Mouse (Mus musculus): ENCODE data around the gene Abcc4. TPM values are rescaled to one million over a fixed set of nuclear protein-coding genes. Genes with fewer than 3 reads are reported as not detected.
A peak's percentile ranks its signal among the peaks of the same experiment; 100 is the strongest.

The Abcc4 gene
- total and polyA plus RNA-seq, 2 experiments: 0.89 to 3.0 TPM

GRCm38 (mm10) chr14:118709736-118710135, 3.7 kb upstream of the Abcc4 start:
- H3K27me3 ChIP-seq (ENCODE audit: control insufficient read depth, insufficient read depth, low read length): no peaks in the 10 kb centered on the region

GRCm38 (mm10) chr14:118708126-118708525, 2.1 kb upstream of the Abcc4 start:
- Histone ChIP-seq H3K27me3 (ENCODE audit: control insufficient read depth, insufficient read depth, low read length) (no peaks in the 10 kb centered on the region), H3K4me3 (ENCODE audit: insufficient read depth, low read depth, low read length) (no peak overlapping the region), H3K9ac (ENCODE audit: low read depth, low read length) (no peak overlapping the region), H3K79me2 (ENCODE audit: control insufficient read depth, insufficient read depth, low read length) (no peaks in the 10 kb centered on the region), H3K27ac (replicated peaks; ENCODE audit: insufficient read depth, low read depth, low read length) (no peak overlapping the region), H3K36me3 (ENCODE audit: control insufficient read depth, insufficient read depth, low read length) (no peaks in the 10 kb centered on the region), H3K4me1 (ENCODE audit: control insufficient read depth, insufficient read depth, low read length) (peaks cover 9% of the 10 kb centered on the region)
- no peak for TF ChIP-seq CTCF (IDR thresholded peaks at IDR 0.05; ENCODE audit: low read depth, low read length)
- TF ChIP-seq POLR2A (IDR thresholded peaks at IDR 0.05; ENCODE audit: extremely low read depth, insufficient read depth, low read length): no peak
- 77% methylated on average over 5 of the region's 5 CpGs for WGBS
- DNase-seq (ENCODE audit: extremely low read depth, low read depth, low spot score): peak; percentile 64

More at GRCm38 (mm10) chr14:118709736-118710135, 3.7 kb upstream of the Abcc4 start:
- Histone ChIP-seq H3K4me3 (ENCODE audit: insufficient read depth, low read depth, low read length) (no peak overlapping the region), H3K36me3 (ENCODE audit: control insufficient read depth, insufficient read depth, low read length) (no peaks in the 10 kb centered on the region), H3K4me1 (ENCODE audit: control insufficient read depth, insufficient read depth, low read length) (peaks cover 16% of the 10 kb centered on the region), H3K9ac (ENCODE audit: low read depth, low read length) (no peak overlapping the region), H3K27ac (replicated peaks; ENCODE audit: insufficient read depth, low read depth, low read length) (no peak overlapping the region), H3K79me2 (ENCODE audit: control insufficient read depth, insufficient read depth, low read length) (no peaks in the 10 kb centered on the region)
- peak; percentile 82 for DNase-seq (ENCODE audit: extremely low read depth, low read depth, low spot score)
- 25% methylated on average over 11 of the region's 11 CpGs for WGBS
- TF ChIP-seq POLR2A (IDR thresholded peaks at IDR 0.05; ENCODE audit: extremely low read depth, insufficient read depth, low read length): no peak
- TF ChIP-seq CTCF (IDR thresholded peaks at IDR 0.05; ENCODE audit: low read depth, low read length): peak; percentile 43

DNA sequence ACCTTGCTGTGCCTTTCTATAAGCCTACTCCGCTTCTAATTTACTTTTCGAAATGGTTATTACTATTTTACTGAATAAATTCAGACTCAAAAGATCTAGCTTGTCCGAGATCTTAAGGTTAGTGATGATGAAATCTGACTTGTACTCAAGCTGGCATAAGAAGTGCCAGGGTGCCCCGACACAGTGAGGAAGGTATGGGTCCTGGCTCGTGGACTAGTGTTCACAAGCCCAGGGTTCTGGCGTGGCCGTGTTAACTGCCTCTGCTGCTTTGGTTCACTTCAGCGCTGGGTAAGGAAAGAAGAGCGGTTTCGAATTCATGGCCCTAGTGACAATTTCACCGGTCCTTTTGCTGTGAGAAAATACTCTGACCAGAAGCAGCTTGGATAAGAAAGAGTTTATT, 943 bp upstream of the Abcc4 start:
- H3K9ac ChIP-seq (ENCODE audit: low read depth, low read length): no peak overlapping the region
- no peak overlapping the region for H3K27ac ChIP-seq (replicated peaks; ENCODE audit: insufficient read depth, low read depth, low read length)
- DNase-seq (ENCODE audit: extremely low read depth, low read depth, low spot score): no peak
- 89% methylated on average over 11 of the region's 11 CpGs for WGBS
- H3K79me2 ChIP-seq (ENCODE audit: control insufficient read depth, insufficient read depth, low read length): no peaks in the 10 kb centered on the region
- no peaks in the 10 kb centered on the region for H3K36me3 ChIP-seq (ENCODE audit: control insufficient read depth, insufficient read depth, low read length)
- TF ChIP-seq POLR2A (IDR thresholded peaks at IDR 0.05; ENCODE audit: extremely low read depth, insufficient read depth, low read length) (no peak), CTCF (IDR thresholded peaks at IDR 0.05; ENCODE audit: low read depth, low read length) (no peak)
- H3K4me3 ChIP-seq (ENCODE audit: insufficient read depth, low read depth, low read length): no peak overlapping the region
- H3K27me3 ChIP-seq (ENCODE audit: control insufficient read depth, insufficient read depth, low read length): no peaks in the 10 kb centered on the region
- peaks cover 9% of the 10 kb centered on the region for H3K4me1 ChIP-seq (ENCODE audit: control insufficient read depth, insufficient read depth, low read length)

DNA sequence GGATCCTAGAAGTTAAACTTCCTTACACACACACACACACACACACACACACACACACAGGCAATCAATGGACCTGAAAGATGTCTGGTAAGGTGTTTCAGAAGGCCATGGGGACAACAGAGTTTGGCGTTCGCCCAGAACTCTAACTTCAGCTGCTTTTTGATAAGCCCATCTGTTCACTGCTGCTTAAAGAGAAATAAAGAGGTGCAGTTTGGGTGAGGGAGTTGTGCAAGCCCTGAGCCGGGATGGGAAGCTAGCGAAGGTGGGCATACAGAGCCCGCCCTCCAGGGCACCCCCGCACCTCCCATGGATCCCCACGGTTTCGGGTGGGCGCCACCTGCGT, 583 bp downstream of the Abcc4 start:
- DNase-seq (ENCODE audit: extremely low read depth, low read depth, low spot score): no peak
- no peak for TF ChIP-seq POLR2A (IDR thresholded peaks at IDR 0.05; ENCODE audit: extremely low read depth, insufficient read depth, low read length)
- TF ChIP-seq CTCF (IDR thresholded peaks at IDR 0.05; ENCODE audit: low read depth, low read length): no peak
- Histone ChIP-seq H3K27me3 (ENCODE audit: control insufficient read depth, insufficient read depth, low read length) (no peaks in the 10 kb centered on the region), H3K27ac (replicated peaks; ENCODE audit: insufficient read depth, low read depth, low read length) (no peak overlapping the region), H3K79me2 (ENCODE audit: control insufficient read depth, insufficient read depth, low read length) (no peaks in the 10 kb centered on the region), H3K36me3 (ENCODE audit: control insufficient read depth, insufficient read depth, low read length) (no peaks in the 10 kb centered on the region), H3K4me1 (ENCODE audit: control insufficient read depth, insufficient read depth, low read length) (peaks cover 7% of the 10 kb centered on the region), H3K9ac (ENCODE audit: low read depth, low read length) (peak overlapping the region; percentile 33), H3K4me3 (ENCODE audit: insufficient read depth, low read depth, low read length) (peak overlapping the region; percentile 74)
- WGBS: 6% methylated on average over 10 of the region's 10 CpGs

- H3K27ac ChIP-seq (replicated peaks; ENCODE audit: insufficient read depth, low read depth, low read length): no peak overlapping the region
- no peak for DNase-seq (ENCODE audit: extremely low read depth, low read depth, low spot score)
- no peaks in the 10 kb centered on the region for H3K27me3 ChIP-seq (ENCODE audit: control insufficient read depth, insufficient read depth, low read length)
- H3K79me2 ChIP-seq (ENCODE audit: control insufficient read depth, insufficient read depth, low read length): no peaks in the 10 kb centered on the region
- no peaks in the 10 kb centered on the region for H3K36me3 ChIP-seq (ENCODE audit: control insufficient read depth, insufficient read depth, low read length)
- TF ChIP-seq POLR2A (IDR thresholded peaks at IDR 0.05; ENCODE audit: extremely low read depth, insufficient read depth, low read length) (no peak), CTCF (IDR thresholded peaks at IDR 0.05; ENCODE audit: low read depth, low read length) (no peak)
- H3K4me3 ChIP-seq (ENCODE audit: insufficient read depth, low read depth, low read length): no peak overlapping the region
- 0 out of 2 replicates have a peak, but pooled peaks cover 4% of the 10 kb centered on the region for H3K4me1 ChIP-seq (ENCODE audit: control insufficient read depth, insufficient read depth, low read length)
- 77% methylated on average over 9 of the region's 9 CpGs for WGBS
- H3K9ac ChIP-seq (ENCODE audit: low read depth, low read length): no peak overlapping the region
Measured at GRCm38 (mm10) chr14:118703363-118703762, 2.7 kb downstream of the Abcc4 start.

GRCm38 (mm10) chr14:118701991-118702608, 3.9 kb downstream of the Abcc4 start:
- Histone ChIP-seq H3K4me3 (ENCODE audit: insufficient read depth, low read depth, low read length) (no peak overlapping the region), H3K9ac (ENCODE audit: low read depth, low read length) (no peak overlapping the region), H3K27ac (replicated peaks; ENCODE audit: insufficient read depth, low read depth, low read length) (no peak overlapping the region), H3K36me3 (ENCODE audit: control insufficient read depth, insufficient read depth, low read length) (no peaks in the 10 kb centered on the region), H3K4me1 (ENCODE audit: control insufficient read depth, insufficient read depth, low read length) (0 out of 2 replicates have a peak, but pooled peaks cover 4% of the 10 kb centered on the region), H3K79me2 (ENCODE audit: control insufficient read depth, insufficient read depth, low read length) (no peaks in the 10 kb centered on the region), H3K27me3 (ENCODE audit: control insufficient read depth, insufficient read depth, low read length) (no peaks in the 10 kb centered on the region)
- no peak for DNase-seq (ENCODE audit: extremely low read depth, low read depth, low spot score)
- TF ChIP-seq CTCF (IDR thresholded peaks at IDR 0.05; ENCODE audit: low read depth, low read length) (peak; percentile 77), POLR2A (IDR thresholded peaks at IDR 0.05; ENCODE audit: extremely low read depth, insufficient read depth, low read length) (no peak)
- 59% methylated on average over 7 of the region's 7 CpGs for WGBS

All from liver, adult 2 months (tissue).